Mouse (Mus musculus) erythroblast, embryonic 14.5 days (primary cell): ENCODE results near the gene Slc7a11.

Source experiments
- GATA1 ChIP-seq: IDR thresholded peaks from 2 replicates; pipeline ENCODE4 v1.6.1; 2012; ENCODE audit warnings: low read length, inconsistent platforms, mixed read lengths
- TAL1 ChIP-seq: IDR thresholded peaks from 3 replicates; pipeline ENCODE4 v1.6.1; 2012; ENCODE audit warnings: low read length, inconsistent platforms, mixed read lengths

DNA sequence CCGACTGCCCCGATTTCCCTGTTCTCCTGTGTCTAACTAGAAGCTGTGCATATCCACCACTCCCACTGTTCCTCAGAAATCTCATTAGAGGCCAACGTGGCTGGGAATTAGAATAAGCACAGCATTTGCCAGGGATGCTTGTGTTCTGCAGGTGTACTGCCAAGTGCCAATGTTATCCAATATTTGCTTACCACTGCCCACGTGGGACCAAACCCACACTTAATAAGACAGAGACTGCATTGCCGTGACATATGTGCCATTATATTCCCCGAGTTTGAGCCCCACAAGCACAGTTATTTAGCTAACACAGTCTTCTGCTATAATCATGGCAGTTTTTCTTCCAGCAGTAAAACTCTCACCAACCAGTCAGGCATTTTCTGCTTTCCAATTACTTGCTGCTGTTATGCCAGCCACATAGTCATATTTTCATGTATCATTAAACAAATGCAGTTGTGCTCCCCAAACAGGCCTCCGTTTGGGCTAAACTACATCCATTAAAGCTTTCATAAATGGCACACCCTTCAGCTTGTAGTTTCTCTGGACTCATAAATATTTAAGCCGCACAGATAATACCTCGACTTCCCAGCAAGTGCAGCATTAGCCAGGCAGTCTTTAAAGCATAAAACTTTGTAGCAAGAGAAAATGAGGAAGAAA lies 407.4 kb downstream of the Slc7a11 start:
- no peak for TF ChIP-seq GATA1
- no peak for TF ChIP-seq TAL1
